Mouse (Mus musculus): ENCODE results near the gene Rcc1. TPM values are rescaled to one million over a fixed set of nuclear protein-coding genes. Genes with fewer than 3 reads are reported as not detected.

Gene Rcc1
- polyA plus RNA-seq (2014; fragmentation: Illumina TruSeq; extraction: RNeasy Lipid Tissue Mini Kit (QIAGEN cat#74804); ENCODE audit: low read depth, low replicate concordance), result 1.3 TPM

GRCm38 (mm10) chr4:132353481-132353885 is at the start of gene Rcc1:
TSS of gene Rcc1 (minus strand) at chr4:132353605.

GRCm38 (mm10) chr4:132329115-132329834 is 24.1 kb downstream of the Rcc1 start, which contains the start of gene Trnau1ap:
TSS of gene Trnau1ap (minus strand) at chr4:132329538.

DNA sequence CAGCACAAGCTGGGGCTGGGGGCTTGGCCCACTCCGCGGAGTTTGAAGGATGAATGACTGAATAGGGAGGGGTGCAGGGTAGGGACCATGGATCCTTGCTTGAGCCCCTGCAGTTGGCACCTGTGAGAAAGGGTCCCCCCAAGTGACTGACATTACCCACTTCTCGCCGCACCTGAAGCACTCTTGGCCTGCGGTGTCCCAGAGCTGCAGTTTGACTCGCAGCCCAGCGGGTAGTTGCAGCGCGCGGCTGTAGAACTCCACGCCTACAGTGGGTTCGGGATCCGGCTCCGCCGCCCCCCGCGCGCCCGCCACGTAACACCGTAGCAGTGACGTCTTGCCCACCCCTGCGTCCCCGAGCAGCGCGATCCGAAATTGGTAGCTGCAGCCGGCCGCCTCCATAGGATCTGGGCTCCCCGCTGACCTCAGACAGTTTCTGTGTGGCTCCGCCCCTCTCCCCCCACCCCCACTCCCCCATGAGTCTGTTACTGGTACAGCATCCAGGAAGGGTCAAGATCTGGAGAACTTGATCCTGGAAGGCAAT is 50.4 kb downstream of the Rcc1 start, which contains the start of gene Rab42:
Gene Rab42 (minus strand): TSS at position 447 of the 541 bp plus-strand sequence.

Other genes with a start within 250 kb of the Rcc1 start
- gene Oprd1, start 209.1 kb downstream of the Rcc1 start, polyA plus RNA-seq (2014; fragmentation: Illumina TruSeq; extraction: RNeasy Lipid Tissue Mini Kit (QIAGEN cat#74804); ENCODE audit: low read depth, low replicate concordance), result not detected
- 26.6 TPM for gene Ythdf2, start 141.3 kb downstream of the Rcc1 start, polyA plus RNA-seq (2014; fragmentation: Illumina TruSeq; extraction: RNeasy Lipid Tissue Mini Kit (QIAGEN cat#74804); ENCODE audit: low read depth, low replicate concordance)
- gene Gmeb1, start 92.0 kb downstream of the Rcc1 start, polyA plus RNA-seq (2014; fragmentation: Illumina TruSeq; extraction: RNeasy Lipid Tissue Mini Kit (QIAGEN cat#74804); ENCODE audit: low read depth, low replicate concordance), result 2.3 TPM
- 9.1 TPM for gene Taf12, start 79.2 kb downstream of the Rcc1 start, polyA plus RNA-seq (2014; fragmentation: Illumina TruSeq; extraction: RNeasy Lipid Tissue Mini Kit (QIAGEN cat#74804); ENCODE audit: low read depth, low replicate concordance)
- gene Rab42, start 50.2 kb downstream of the Rcc1 start, polyA plus RNA-seq (2014; fragmentation: Illumina TruSeq; extraction: RNeasy Lipid Tissue Mini Kit (QIAGEN cat#74804); ENCODE audit: low read depth, low replicate concordance), result not detected
- gene Trnau1ap, start 24.1 kb downstream of the Rcc1 start, polyA plus RNA-seq (2014; fragmentation: Illumina TruSeq; extraction: RNeasy Lipid Tissue Mini Kit (QIAGEN cat#74804); ENCODE audit: low read depth, low replicate concordance), result 9.3 TPM
- gene Phactr4, start 68.9 kb upstream of the Rcc1 start, polyA plus RNA-seq (2014; fragmentation: Illumina TruSeq; extraction: RNeasy Lipid Tissue Mini Kit (QIAGEN cat#74804); ENCODE audit: low read depth, low replicate concordance), result 13.0 TPM
- 0.85 TPM for gene Med18, start 110.3 kb upstream of the Rcc1 start, polyA plus RNA-seq (2014; fragmentation: Illumina TruSeq; extraction: RNeasy Lipid Tissue Mini Kit (QIAGEN cat#74804); ENCODE audit: low read depth, low replicate concordance)
- gene Sesn2, start 156.9 kb upstream of the Rcc1 start, polyA plus RNA-seq (2014; fragmentation: Illumina TruSeq; extraction: RNeasy Lipid Tissue Mini Kit (QIAGEN cat#74804); ENCODE audit: low read depth, low replicate concordance), result 0.58 TPM
- 61.3 TPM for gene Atpif1, start 180.1 kb upstream of the Rcc1 start, polyA plus RNA-seq (2014; fragmentation: Illumina TruSeq; extraction: RNeasy Lipid Tissue Mini Kit (QIAGEN cat#74804); ENCODE audit: low read depth, low replicate concordance)
- 68.5 TPM for gene Dnajc8, start 181.9 kb upstream of the Rcc1 start, polyA plus RNA-seq (2014; fragmentation: Illumina TruSeq; extraction: RNeasy Lipid Tissue Mini Kit (QIAGEN cat#74804); ENCODE audit: low read depth, low replicate concordance)
- gene Ptafr, start 210.5 kb upstream of the Rcc1 start, polyA plus RNA-seq (2014; fragmentation: Illumina TruSeq; extraction: RNeasy Lipid Tissue Mini Kit (QIAGEN cat#74804); ENCODE audit: low read depth, low replicate concordance), result 0.19 TPM